Mouse (Mus musculus) lung, adult 18-20 months (tissue): ENCODE data around the gene Ncaph.
"Not testable (repeated sequence)": the region's sequence is repeated elsewhere in the genome, so short reads cannot be mapped to it uniquely, and the experiment has no call there.

Experiments
- DNase-seq, 2 experiments: peaks; one replicate each; pipeline ENCODE4 v3.0.0; 2022; ENCODE audit warnings: mixed read lengths in 2 of 2

Ncaph gene

GRCm38 (mm10) chr2:127133621-127134461 lies at the start of gene Ncaph:
Gene Ncaph, minus strand, starts transcription at chr2:127133954.
- peak; percentile 90 to 92 for DNase-seq

GRCm38 (mm10) chr2:127182598-127183381 lies 49.0 kb upstream of the Ncaph start:
- peak; percentile 83 to 90 for DNase-seq

GRCm38 (mm10) chr2:127166261-127166660 lies 32.5 kb upstream of the Ncaph start:
- DNase-seq: peak in 1 of 2 experiments; percentile 24

- no peak for DNase-seq
Observed at GRCm38 (mm10) chr2:127165675-127166074, 31.9 kb upstream of the Ncaph start.

- DNase-seq: no peak
Observed at GRCm38 (mm10) chr2:127145699-127146098, 11.9 kb upstream of the Ncaph start.

GRCm38 (mm10) chr2:127143158-127144063 lies 9.7 kb upstream of the Ncaph start, which contains the start of gene Itpripl1:
Gene Itpripl1, minus strand, starts transcription at chr2:127143442.
- peak; percentile 87 to 90 for DNase-seq

- no peak for DNase-seq
Observed at GRCm38 (mm10) chr2:127142577-127143157, 8.9 kb upstream of the Ncaph start.

GRCm38 (mm10) chr2:127142031-127142430 lies 8.3 kb upstream of the Ncaph start:
- no peak for DNase-seq

- no peak for DNase-seq
Observed at GRCm38 (mm10) chr2:127140011-127140410, 6.3 kb upstream of the Ncaph start.

GRCm38 (mm10) chr2:127139605-127140004 lies 5.9 kb upstream of the Ncaph start:
- no peak for DNase-seq

- DNase-seq: no peak
Observed at GRCm38 (mm10) chr2:127139094-127139493, 5.3 kb upstream of the Ncaph start.

- peak in 1 of 2 experiments; percentile 46 for DNase-seq
Observed at GRCm38 (mm10) chr2:127138449-127138848, 4.7 kb upstream of the Ncaph start.

- peak in 1 of 2 experiments; percentile 26 for DNase-seq
Observed at GRCm38 (mm10) chr2:127137838-127138420, 4.2 kb upstream of the Ncaph start.

- DNase-seq: peak; percentile 54 to 69
Observed at GRCm38 (mm10) chr2:127136979-127137378, 3.2 kb upstream of the Ncaph start.

GRCm38 (mm10) chr2:127135255-127135654 lies 1.5 kb upstream of the Ncaph start:
- DNase-seq: not testable (repeated sequence)

GRCm38 (mm10) chr2:127131353-127131752 lies 2.4 kb downstream of the Ncaph start:
- no peak for DNase-seq

- no peak for DNase-seq
Observed at GRCm38 (mm10) chr2:127128926-127129325, 4.8 kb downstream of the Ncaph start.

GRCm38 (mm10) chr2:127121591-127122235 lies 12.0 kb downstream of the Ncaph start:
- DNase-seq: peak in 1 of 2 experiments; percentile 41

GRCm38 (mm10) chr2:127108986-127109385 lies 24.8 kb downstream of the Ncaph start:
- DNase-seq: no peak

- DNase-seq: no peak
Observed at GRCm38 (mm10) chr2:127092000-127092399, 41.8 kb downstream of the Ncaph start.

- not testable (repeated sequence) for DNase-seq
Observed at GRCm38 (mm10) chr2:127090151-127090550, 43.6 kb downstream of the Ncaph start.
